Mouse (Mus musculus) macrophage (primary cell): Measurements from ENCODE around the gene Nr5a1. TPM values are rescaled to one million over a fixed set of nuclear protein-coding genes. Genes with fewer than 3 reads are reported as not detected.
A peak's percentile ranks its signal among the peaks of the same experiment; 100 is the strongest.

Source experiments
- H3K27ac ChIP-seq: fragments of 350-480 bp; formaldehyde crosslinking; 2 replicates; pipeline ENCODE4 v1.9.0; 2021
- H3K36me3 ChIP-seq: fragments of 350-480 bp; formaldehyde crosslinking; 2 replicates; pipeline ENCODE4 v1.9.0; 2021; ENCODE audit errors: inconsistent target
- H3K4me3 ChIP-seq: fragments of 350-480 bp; formaldehyde crosslinking; 2 replicates; pipeline ENCODE4 v1.9.0; 2021; ENCODE audit errors: inconsistent target
- H3K79me2 ChIP-seq: fragments of 350-480 bp; formaldehyde crosslinking; 2 replicates; pipeline ENCODE4 v1.9.0; 2021; ENCODE audit errors: inconsistent target
- WGBS: methylation state at CpG from one replicate; pipeline ENCODE4 v1.1.7; 2026; ENCODE audit warnings: inconsistent platforms; ENCODE audit not compliant: missing documents; 5-methylcytosine and 5-hydroxymethylcytosine counted together
- polyA plus RNA-seq: library from polyadenylated mRNA; stranded (reverse); fragments of 250-400 nt; gene quantifications from 3 replicates; pipeline ENCODE4 v1.2.4, GENCODE M21; 2018; ENCODE audit warnings: inconsistent platforms

Gene Nr5a1
- polyA plus RNA-seq, 1 experiment from 2014 or later, result not detected

GRCm38 (mm10) chr2:38650340-38650739 lies 64.0 kb downstream of the Nr5a1 start:
- H3K4me3 ChIP-seq, result no peak overlapping the region
- no peaks in the 10 kb centered on the region for H3K79me2 ChIP-seq
- H3K36me3 ChIP-seq, result no peaks in the 10 kb centered on the region
- 100% methylated on average over 1 of the region's 1 CpGs for WGBS
- H3K27ac ChIP-seq, result no peak overlapping the region

GRCm38 (mm10) chr2:38647661-38648060 lies 66.7 kb downstream of the Nr5a1 start:
- Histone ChIP-seq H3K4me3 (no peak overlapping the region), H3K79me2 (peaks cover 9% of the 10 kb centered on the region), H3K36me3 (no peaks in the 10 kb centered on the region), H3K27ac (no peak overlapping the region)
- WGBS, result 92% methylated on average over 7 of the region's 7 CpGs

GRCm38 (mm10) chr2:38647201-38647606 lies 67.1 kb downstream of the Nr5a1 start:
- Histone ChIP-seq H3K79me2 (peaks cover 13% of the 10 kb centered on the region), H3K36me3 (no peaks in the 10 kb centered on the region), H3K4me3 (no peak overlapping the region), H3K27ac (no peak overlapping the region)
- 84% methylated on average over 8 of the region's 8 CpGs for whole genome bisulfite sequencing

GRCm38 (mm10) chr2:38645936-38646335 lies 68.4 kb downstream of the Nr5a1 start:
- WGBS, result 2% methylated on average over 3 of the region's 3 CpGs
- H3K27ac ChIP-seq, result no peak overlapping the region
- peaks cover 26% of the 10 kb centered on the region for H3K79me2 ChIP-seq
- H3K36me3 ChIP-seq, result peaks cover 12% of the 10 kb centered on the region; the same call in 1 of the 2 replicates
- H3K4me3 ChIP-seq, result no peak overlapping the region

GRCm38 (mm10) chr2:38643625-38644427 lies 70.5 kb downstream of the Nr5a1 start, which contains the start of gene Psmb7:
TSS of gene Psmb7 (minus strand) at chr2:38644087.
- Histone ChIP-seq H3K79me2 (peaks cover 31% of the 10 kb centered on the region), H3K27ac (peak within 1 kb of the TSS; percentile 24), H3K4me3 (peak within 1 kb of the TSS; percentile 97), H3K36me3 (peaks cover 30% of the 10 kb centered on the region)
- 5% methylated on average over 52 of the region's 52 CpGs for WGBS

Other genes starting within 250 kb of the Nr5a1 start
- 25.6 to 82.5 TPM (median 33.5 TPM) in 3 replicates for gene Nek6, start 202.9 kb downstream of the Nr5a1 start, polyA plus RNA-seq
- gene Psmb7, start 70.5 kb downstream of the Nr5a1 start, polyA plus RNA-seq, result 99.6 to 165 TPM (median 113 TPM) in 3 replicates
- gene Nr6a1, start 213.1 kb upstream of the Nr5a1 start, polyA plus RNA-seq, result 1.0 to 1.4 TPM (median 1.3 TPM) in 3 replicates
- 0.04 TPM in 1 of 3 replicates, not detected in the others for gene Olfml2a, start 217.4 kb upstream of the Nr5a1 start, polyA plus RNA-seq